Mouse (Mus musculus): Measurements from ENCODE around the gene Pigq. TPM values are rescaled to one million over a fixed set of nuclear protein-coding genes. Genes with fewer than 3 reads are reported as not detected.

Gene Pigq
- polyA plus RNA-seq, 2 experiments, result 48.8 to 95.4 TPM

DNA sequence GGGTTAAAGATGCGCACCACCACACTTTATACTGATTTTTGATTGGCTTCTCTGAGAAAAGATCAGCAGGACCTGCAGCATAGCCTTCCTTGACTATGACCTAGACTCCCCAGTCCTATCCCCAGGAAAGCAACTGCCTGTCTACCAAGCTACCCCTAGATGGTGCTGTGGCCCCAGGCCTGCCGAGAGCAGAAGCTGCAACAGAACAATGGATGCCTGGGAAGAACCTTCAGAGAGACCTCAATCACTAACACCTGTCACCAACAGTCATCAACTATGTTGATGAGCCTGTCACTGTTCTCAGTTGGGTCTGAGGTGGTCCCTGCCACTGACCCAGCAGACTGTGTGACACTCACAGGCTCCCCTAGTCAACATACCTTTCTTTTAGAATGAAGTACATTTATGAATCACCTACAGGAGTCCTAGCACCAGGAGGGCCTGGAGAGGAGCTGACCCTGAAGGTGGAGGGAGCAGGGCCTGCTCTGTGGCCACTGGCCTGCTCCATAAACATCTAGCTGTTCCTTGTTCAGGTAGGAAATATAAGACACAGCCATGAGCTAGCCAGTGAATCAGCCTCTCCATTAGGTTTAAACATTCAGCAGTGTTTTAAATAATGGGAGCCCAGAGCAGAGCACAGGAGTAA is 50.6 kb downstream of the Pigq start:
- no peaks in the 10 kb centered on the region for H3K27me3 ChIP-seq (ENCODE audit: control insufficient read depth, insufficient read depth, low read length)
- ATAC-seq (ENCODE audit: low FRiP score, low read depth) (peak; percentile 78), DNase-seq (ENCODE audit: low spot score) (peak; percentile 68)
- no peak overlapping the region for H3K4me2 ChIP-seq (replicated peaks; ENCODE audit: low read depth, low read length, severe bottlenecking)
- peaks cover 18% of the 10 kb centered on the region for H3K36me3 ChIP-seq (ENCODE audit: control insufficient read depth, insufficient read depth, low read length)
- no peaks in the 10 kb centered on the region for H3K9me3 ChIP-seq (ENCODE audit: control insufficient read depth, low read length)
- H3K4me3 ChIP-seq (replicated peaks; ENCODE audit: low read length), result no peak overlapping the region
- no peak overlapping the region for H3K9ac ChIP-seq (ENCODE audit: low read depth, low read length, severe bottlenecking)
- TF ChIP-seq POLR2A (IDR thresholded peaks at IDR 0.05; ENCODE audit: borderline replicate concordance, extremely low read depth, insufficient read depth, insufficient read length), result no peak
- 27% methylated on average over 2 of the region's 2 CpGs for WGBS
- no peaks in the 10 kb centered on the region for H3K4me1 ChIP-seq (ENCODE audit: control insufficient read depth, insufficient read depth, low read length)
- H3K27ac ChIP-seq (replicated peaks; ENCODE audit: low read depth, low read length), result no peak overlapping the region

DNA sequence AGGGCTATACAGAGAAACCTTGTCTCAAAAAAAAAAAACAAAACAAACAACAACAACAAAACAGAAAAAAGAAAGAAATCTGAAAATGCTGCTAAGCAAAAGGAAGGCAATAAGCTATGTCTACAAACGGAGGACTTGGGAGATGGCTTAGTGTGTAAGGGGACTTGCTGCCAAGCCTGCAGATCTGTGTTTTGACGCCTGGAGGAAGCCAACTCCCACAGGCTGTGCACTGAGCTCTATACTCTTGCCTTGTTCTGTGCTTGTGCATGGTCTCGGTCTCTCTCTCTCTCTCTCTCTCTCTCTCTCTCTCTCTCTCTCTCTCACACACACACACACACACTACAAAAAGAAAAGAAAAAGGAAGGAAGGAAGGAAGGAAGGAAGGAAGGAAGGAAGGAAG is 55.9 kb downstream of the Pigq start:
- no peak overlapping the region for H3K4me2 ChIP-seq (replicated peaks; ENCODE audit: low read depth, low read length, severe bottlenecking)
- H3K4me1 ChIP-seq (ENCODE audit: control insufficient read depth, insufficient read depth, low read length), result no peaks in the 10 kb centered on the region
- TF ChIP-seq POLR2A (IDR thresholded peaks at IDR 0.05; ENCODE audit: borderline replicate concordance, extremely low read depth, insufficient read depth, insufficient read length), result no peak
- ATAC-seq (ENCODE audit: low FRiP score, low read depth) (no peak), DNase-seq (ENCODE audit: low spot score) (no peak)
- no peak overlapping the region for H3K27ac ChIP-seq (replicated peaks; ENCODE audit: low read depth, low read length)
- peaks cover 50% of the 10 kb centered on the region for H3K36me3 ChIP-seq (ENCODE audit: control insufficient read depth, insufficient read depth, low read length)
- H3K9ac ChIP-seq (ENCODE audit: low read depth, low read length, severe bottlenecking), result no peak overlapping the region
- H3K4me3 ChIP-seq (replicated peaks; ENCODE audit: low read length), result no peak overlapping the region
- whole genome bisulfite sequencing, result 88% methylated on average over 3 of the region's 3 CpGs
- no peaks in the 10 kb centered on the region for H3K27me3 ChIP-seq (ENCODE audit: control insufficient read depth, insufficient read depth, low read length)
- H3K9me3 ChIP-seq (ENCODE audit: control insufficient read depth, low read length), result no peaks in the 10 kb centered on the region

DNA sequence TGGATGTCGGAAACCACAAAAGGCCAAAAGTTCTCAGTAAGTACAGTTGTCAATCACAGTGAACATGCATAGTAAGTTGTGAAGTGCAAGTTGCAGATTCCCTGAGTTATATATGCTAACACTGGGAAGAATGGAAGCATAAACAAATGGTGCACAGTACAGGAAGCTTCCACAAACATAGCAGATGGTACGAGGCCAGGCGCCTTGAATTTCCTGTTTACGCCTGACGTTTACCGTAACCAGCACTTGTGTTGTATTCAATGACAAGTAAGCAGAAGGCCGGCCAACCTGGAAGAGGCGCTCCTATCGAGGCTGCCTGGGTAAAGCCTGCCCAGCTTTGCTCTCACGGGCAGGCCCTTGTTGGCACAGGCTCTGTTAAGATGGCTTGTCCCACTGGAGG is 57.3 kb downstream of the Pigq start:
- H3K9me3 ChIP-seq (ENCODE audit: control insufficient read depth, low read length), result no peaks in the 10 kb centered on the region
- no peaks in the 10 kb centered on the region for H3K27me3 ChIP-seq (ENCODE audit: control insufficient read depth, insufficient read depth, low read length)
- TF ChIP-seq POLR2A (IDR thresholded peaks at IDR 0.05; ENCODE audit: borderline replicate concordance, extremely low read depth, insufficient read depth, insufficient read length), result no peak
- H3K4me1 ChIP-seq (ENCODE audit: control insufficient read depth, insufficient read depth, low read length), result no peaks in the 10 kb centered on the region
- H3K4me3 ChIP-seq (replicated peaks; ENCODE audit: low read length), result no peak overlapping the region
- no peak overlapping the region for H3K4me2 ChIP-seq (replicated peaks; ENCODE audit: low read depth, low read length, severe bottlenecking)
- H3K9ac ChIP-seq (ENCODE audit: low read depth, low read length, severe bottlenecking), result no peak overlapping the region
- 87% methylated on average over 10 of the region's 10 CpGs for WGBS
- H3K36me3 ChIP-seq (ENCODE audit: control insufficient read depth, insufficient read depth, low read length), result peaks cover 64% of the 10 kb centered on the region
- H3K27ac ChIP-seq (replicated peaks; ENCODE audit: low read depth, low read length), result no peak overlapping the region
- ATAC-seq (ENCODE audit: low FRiP score, low read depth) (no peak), DNase-seq (ENCODE audit: low spot score) (no peak)

DNA sequence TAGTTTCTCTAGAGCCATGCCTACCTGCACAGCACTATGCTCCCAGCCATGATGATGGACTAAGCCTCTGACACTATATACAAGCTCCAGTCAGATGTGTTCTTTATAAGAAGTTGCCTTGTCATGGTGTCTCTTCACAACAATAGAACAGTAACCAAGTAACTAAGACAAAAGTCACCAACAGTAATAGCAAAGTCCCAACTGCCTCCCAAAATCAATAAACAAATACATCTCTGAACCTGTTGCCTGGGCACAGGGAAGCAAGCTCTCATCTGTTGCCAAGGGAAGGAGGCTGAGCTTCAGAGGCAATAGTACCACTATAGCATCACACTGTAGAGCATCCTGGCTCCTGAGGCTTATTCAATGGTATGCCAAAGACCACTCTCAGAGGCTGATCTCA is 57.9 kb downstream of the Pigq start:
- Histone ChIP-seq H3K4me2 (replicated peaks; ENCODE audit: low read depth, low read length, severe bottlenecking) (no peak overlapping the region), H3K27me3 (ENCODE audit: control insufficient read depth, insufficient read depth, low read length) (no peaks in the 10 kb centered on the region), H3K36me3 (ENCODE audit: control insufficient read depth, insufficient read depth, low read length) (peaks cover 70% of the 10 kb centered on the region), H3K4me3 (replicated peaks; ENCODE audit: low read length) (no peak overlapping the region), H3K27ac (replicated peaks; ENCODE audit: low read depth, low read length) (no peak overlapping the region), H3K9ac (ENCODE audit: low read depth, low read length, severe bottlenecking) (no peak overlapping the region), H3K9me3 (ENCODE audit: control insufficient read depth, low read length) (no peaks in the 10 kb centered on the region), H3K4me1 (ENCODE audit: control insufficient read depth, insufficient read depth, low read length) (no peaks in the 10 kb centered on the region)
- no peak for TF ChIP-seq POLR2A (IDR thresholded peaks at IDR 0.05; ENCODE audit: borderline replicate concordance, extremely low read depth, insufficient read depth, insufficient read length)
- DNase-seq (ENCODE audit: low spot score), result no peak
- ATAC-seq (ENCODE audit: low FRiP score, low read depth), result no peak

DNA sequence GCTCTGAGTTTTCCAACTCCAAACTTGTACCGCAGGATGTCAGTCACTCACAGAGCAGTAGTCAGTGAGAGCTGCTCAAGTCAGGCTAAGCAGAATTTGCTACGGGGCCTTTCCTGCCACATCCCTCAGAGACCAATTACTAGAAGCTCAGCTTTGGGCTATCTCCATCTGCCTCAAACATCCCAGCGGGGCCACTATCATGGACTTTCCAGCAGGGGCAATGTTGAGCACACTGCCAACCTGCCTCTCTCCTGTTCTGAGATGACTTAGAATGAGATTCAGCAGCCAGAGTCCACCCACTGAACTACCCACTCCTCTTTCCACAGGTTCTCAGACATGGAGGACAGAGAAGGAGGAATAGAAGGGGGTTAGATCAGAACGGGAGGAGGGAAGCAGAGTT is 59.1 kb downstream of the Pigq start:
- H3K4me2 ChIP-seq (replicated peaks; ENCODE audit: low read depth, low read length, severe bottlenecking), result no peak overlapping the region
- H3K4me1 ChIP-seq (ENCODE audit: control insufficient read depth, insufficient read depth, low read length), result no peaks in the 10 kb centered on the region
- H3K27ac ChIP-seq (replicated peaks; ENCODE audit: low read depth, low read length), result no peak overlapping the region
- WGBS, result 67% methylated on average over 4 of the region's 4 CpGs
- H3K4me3 ChIP-seq (replicated peaks; ENCODE audit: low read length), result no peak overlapping the region
- H3K9me3 ChIP-seq (ENCODE audit: control insufficient read depth, low read length), result no peaks in the 10 kb centered on the region
- H3K9ac ChIP-seq (ENCODE audit: low read depth, low read length, severe bottlenecking), result no peak overlapping the region
- H3K36me3 ChIP-seq (ENCODE audit: control insufficient read depth, insufficient read depth, low read length), result peaks cover 71% of the 10 kb centered on the region
- ATAC-seq (ENCODE audit: low FRiP score, low read depth), result no peak
- no peak for DNase-seq (ENCODE audit: low spot score)
- TF ChIP-seq POLR2A (IDR thresholded peaks at IDR 0.05; ENCODE audit: borderline replicate concordance, extremely low read depth, insufficient read depth, insufficient read length), result no peak
- H3K27me3 ChIP-seq (ENCODE audit: control insufficient read depth, insufficient read depth, low read length), result no peaks in the 10 kb centered on the region

DNA sequence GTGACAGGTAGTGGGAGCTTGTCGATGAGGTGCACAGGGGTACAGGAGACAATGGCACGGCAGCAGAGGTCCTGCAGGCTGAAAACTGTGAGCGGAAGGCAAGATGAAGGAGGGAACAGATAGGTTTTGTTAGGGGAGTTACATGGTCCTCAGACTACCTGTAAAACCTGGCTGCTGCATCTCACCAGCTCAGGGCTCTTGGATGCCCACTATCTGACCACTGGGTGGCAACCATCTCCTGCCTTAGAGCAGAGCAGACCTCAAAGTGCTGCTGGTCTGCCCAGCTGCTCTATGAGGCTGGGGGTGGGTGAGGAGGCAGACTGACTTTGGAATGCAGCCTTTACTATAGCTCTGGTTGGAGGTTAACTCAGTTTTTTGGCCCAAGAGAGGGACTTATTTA is 60.9 kb downstream of the Pigq start:
- no peaks in the 10 kb centered on the region for H3K9me3 ChIP-seq (ENCODE audit: control insufficient read depth, low read length)
- no peaks in the 10 kb centered on the region for H3K4me1 ChIP-seq (ENCODE audit: control insufficient read depth, insufficient read depth, low read length)
- 96% methylated on average over 3 of the region's 3 CpGs for WGBS
- H3K27me3 ChIP-seq (ENCODE audit: control insufficient read depth, insufficient read depth, low read length), result no peaks in the 10 kb centered on the region
- H3K36me3 ChIP-seq (ENCODE audit: control insufficient read depth, insufficient read depth, low read length), result peaks cover 66% of the 10 kb centered on the region
- H3K4me3 ChIP-seq (replicated peaks; ENCODE audit: low read length), result no peak overlapping the region
- ATAC-seq (ENCODE audit: low FRiP score, low read depth) (no peak), DNase-seq (ENCODE audit: low spot score) (no peak)
- TF ChIP-seq POLR2A (IDR thresholded peaks at IDR 0.05; ENCODE audit: borderline replicate concordance, extremely low read depth, insufficient read depth, insufficient read length), result no peak
- no peak overlapping the region for H3K9ac ChIP-seq (ENCODE audit: low read depth, low read length, severe bottlenecking)
- H3K4me2 ChIP-seq (replicated peaks; ENCODE audit: low read depth, low read length, severe bottlenecking), result no peak overlapping the region
- H3K27ac ChIP-seq (replicated peaks; ENCODE audit: low read depth, low read length), result no peak overlapping the region

Measured in limb, embryonic 14.5 days (tissue).